Mouse (Mus musculus): ENCODE data around the gene Zgrf1.
A peak's percentile ranks its signal among the peaks of the same experiment; 100 is the strongest.

The Zgrf1 gene

DNA sequence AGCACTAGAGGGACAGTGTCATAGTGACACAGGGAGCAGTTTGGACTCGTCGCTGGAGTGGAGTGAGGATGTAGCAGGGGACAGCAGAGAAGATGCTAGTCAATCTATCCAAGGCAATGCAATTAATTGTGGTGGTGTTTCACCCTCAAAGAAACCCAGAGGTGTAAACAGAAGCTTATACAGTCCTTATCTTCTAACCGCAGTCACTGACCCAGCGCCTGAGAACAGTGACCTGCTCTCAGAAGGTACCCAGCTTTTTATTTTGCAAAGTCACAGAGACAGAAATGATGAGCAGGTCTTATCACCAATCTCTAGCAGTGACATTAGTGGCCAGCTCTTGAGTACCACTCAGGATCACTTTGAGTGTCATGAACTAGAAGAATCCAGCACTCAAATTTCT is 9.7 kb downstream of the Zgrf1 start:
- no peak for DNase-seq

DNA sequence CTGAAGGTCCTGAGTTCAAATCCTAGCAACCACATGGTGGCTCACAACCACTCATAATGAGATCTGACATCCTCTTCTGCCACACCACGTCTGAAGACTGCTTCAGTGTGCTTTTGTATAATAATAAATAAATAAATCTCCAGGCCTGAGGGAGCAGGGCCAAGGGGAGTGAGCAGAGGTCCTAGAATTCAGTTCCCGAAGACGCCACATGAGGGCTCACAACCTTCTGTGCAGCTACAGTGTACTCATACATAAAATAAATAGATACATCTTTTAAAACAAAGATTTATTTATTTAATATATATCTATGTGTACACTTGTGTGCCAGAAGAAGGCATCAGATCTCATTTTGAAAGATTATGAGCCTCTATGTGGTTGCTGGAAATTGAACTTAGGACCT is 11.8 kb downstream of the Zgrf1 start:
- no peak for DNase-seq

DNA sequence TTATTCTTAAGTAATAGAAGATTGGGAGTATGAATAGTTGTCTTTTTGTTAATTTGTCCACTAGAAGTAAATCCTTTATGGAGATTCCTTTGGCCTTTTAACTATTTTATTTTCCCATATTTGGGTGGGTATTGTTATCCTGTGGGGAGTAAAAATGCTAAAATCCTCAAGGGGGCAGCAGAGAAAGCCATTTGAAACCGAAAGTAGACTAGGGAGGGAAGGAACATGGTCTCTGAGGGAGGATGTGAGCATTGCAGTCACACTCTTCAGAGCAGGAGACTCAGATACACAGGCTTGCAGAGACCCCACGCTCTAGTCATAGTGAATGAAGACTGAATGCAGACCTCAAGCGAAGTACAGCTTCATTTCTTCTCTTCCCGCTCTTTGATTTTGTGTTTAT is 19.3 kb downstream of the Zgrf1 start:
- no peak for DNase-seq

DNA sequence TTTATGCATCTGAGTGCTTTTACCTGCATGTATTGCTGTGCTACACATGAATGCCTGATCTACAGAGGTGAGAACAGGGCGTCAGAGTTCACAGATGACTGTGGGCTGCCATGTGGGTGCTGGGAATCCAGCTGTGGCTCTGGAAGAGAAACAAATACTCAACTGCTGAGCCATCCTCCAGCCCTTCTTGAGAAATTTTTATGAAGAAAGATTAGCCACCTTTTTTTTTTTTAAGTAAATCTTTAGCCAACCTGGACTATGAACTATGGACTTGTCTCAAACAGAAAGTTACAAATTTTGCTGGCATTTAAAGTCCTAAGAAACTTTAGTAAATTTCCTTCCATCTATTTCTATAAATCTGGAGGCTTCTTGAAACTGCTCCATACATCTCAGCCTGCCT is 43.8 kb downstream of the Zgrf1 start:
- no peak for DNase-seq

DNA sequence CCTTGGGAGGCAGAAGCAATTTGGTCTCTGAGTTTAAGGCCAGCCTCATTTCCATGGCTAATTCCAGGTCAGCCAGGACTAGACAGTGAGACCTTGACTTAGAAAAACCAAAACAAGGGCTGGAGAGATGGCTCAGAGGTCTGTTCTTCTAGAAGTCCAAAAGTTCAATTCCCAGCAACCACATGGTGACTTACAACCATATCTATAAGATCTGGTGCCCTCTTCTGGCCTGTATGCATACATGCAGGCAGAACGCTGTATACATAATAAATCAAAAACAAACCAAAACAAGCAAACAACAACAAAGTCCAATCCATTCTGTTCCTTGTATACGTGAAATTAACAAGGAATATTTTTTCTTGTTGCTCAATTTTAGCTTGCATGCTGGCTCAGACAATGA is 54.8 kb downstream of the Zgrf1 start:
- no peak for DNase-seq

DNA sequence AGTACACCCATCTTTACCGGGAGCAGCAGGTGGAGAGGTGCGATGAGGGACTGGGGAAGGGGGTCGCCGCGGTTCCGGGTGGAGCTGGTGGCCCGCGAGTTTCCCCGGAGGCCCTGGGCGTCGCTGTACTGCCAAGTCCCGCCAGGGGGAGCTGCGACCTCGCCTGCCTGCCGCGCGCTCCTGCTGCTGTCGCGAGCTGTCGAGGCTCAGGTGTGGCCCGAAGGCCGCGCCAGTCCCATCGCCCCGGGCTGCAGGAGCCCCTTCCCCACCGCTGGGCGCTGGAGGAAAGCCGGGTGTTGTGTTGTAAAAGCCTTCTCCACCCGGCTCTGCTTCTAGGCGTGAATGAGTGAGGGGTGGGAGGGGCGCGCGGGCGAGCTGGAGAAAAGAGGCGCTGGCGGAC is 72.0 kb downstream of the Zgrf1 start:
- peak; percentile 70 for DNase-seq

DNA sequence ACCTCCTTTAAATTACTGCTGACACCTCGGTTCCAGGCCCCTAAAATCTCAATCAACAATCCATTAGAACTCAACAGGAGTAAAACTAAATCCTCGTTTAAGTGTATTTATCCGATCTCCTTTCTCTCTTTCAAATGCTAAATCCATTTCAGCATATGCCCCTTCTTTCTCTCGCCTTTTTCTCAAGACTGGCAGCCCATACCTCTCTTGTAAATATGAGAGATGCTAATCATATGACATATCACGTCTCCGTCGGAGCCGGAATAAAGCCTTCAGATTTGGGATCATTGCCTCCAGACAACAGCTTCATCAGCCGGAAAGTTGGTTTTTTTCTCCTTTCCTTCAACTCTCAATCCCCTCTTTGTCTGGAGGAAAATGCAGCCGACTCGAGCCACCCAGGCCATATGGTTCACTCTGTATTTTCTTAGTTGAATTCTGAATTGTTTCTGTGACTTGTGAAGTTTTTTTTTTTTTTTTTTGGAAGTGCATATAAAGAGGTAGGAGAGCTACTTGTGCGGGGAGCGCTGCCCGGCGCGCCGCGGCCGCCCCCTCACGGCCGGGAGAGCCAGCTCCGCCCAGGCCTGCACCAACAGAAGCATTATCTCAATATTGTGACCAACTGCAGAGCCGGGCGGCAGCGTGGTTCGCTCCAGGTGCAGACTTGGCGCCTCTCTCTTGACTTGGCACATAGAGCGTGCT is 72.6 kb downstream of the Zgrf1 start:
- DNase-seq: peak; percentile 48

DNA sequence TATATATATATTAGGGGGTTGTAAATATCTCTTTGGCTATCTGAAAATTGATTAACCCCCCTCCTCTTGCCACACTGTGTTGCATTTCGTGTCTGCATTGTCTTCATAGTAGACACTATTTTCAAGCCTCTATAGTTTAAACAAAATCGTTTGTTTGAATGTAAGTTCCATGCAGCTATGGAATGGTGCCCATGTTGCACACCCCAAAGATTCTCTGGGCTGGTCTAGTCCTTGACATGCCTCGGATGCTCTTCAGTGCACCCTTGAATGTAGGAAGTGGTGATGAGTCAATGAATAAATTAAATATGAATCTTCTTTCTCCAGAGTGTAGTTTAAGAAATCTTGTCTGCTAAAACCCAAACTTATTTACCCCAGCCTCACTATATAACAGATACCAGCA is 73.2 kb downstream of the Zgrf1 start:
- no peak for DNase-seq

DNA sequence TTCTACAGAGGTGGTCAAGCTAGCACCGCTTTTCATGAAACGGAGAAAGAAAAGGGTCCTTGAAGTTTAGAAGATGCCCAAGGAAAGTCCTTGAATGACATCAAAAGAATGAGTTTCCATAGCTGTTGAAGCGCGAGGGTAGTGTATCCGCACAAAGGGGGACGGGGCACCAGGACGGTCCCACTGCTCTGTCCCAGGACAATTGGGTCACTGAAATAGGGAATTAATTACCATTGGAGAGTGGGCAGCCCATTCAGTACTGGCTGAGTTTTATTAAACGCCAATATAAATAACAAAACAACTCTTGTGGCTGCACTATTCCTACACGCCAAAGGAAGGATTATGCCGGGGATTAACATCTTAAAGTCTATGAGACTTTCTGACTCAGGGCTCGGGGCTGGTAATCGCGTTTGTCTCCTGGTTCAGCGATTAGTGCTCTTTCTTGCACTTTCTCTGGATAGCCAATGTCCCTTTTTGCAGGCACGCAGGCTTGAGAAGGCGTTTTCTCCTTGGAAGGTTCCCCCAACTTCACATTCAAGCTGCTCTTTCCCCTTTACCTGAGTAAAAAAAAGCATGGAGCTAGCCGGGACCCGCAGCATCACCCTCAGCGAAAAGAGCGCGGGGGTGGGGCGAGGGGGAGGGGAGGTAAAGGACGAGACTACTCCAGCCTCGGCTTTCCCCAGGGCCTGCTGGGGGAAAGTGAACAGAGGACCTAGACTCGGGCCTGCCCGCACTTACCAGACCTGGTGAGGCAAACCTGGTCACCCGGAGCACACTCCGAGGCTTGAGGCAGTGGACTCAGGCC is 74.1 kb downstream of the Zgrf1 start:
- DNase-seq: no peak

DNA sequence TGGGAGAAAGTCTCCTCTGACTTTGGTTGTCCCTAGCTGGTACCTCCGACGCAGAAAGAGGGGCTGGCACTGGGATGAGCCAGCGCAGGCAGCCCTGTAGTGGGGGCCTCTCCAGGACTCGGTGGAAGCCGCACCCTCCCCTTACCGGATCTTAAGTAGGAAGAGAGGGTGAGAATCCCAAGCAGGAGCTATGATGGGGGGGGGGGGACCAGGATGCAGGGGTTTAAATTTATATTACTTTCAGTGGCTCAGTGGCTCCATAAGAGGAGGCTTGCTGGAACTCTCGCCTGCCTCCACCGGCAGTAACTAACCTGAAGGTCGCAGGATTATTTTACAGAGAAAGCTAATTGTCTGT is 74.6 kb downstream of the Zgrf1 start:
- no peak for DNase-seq

DNA sequence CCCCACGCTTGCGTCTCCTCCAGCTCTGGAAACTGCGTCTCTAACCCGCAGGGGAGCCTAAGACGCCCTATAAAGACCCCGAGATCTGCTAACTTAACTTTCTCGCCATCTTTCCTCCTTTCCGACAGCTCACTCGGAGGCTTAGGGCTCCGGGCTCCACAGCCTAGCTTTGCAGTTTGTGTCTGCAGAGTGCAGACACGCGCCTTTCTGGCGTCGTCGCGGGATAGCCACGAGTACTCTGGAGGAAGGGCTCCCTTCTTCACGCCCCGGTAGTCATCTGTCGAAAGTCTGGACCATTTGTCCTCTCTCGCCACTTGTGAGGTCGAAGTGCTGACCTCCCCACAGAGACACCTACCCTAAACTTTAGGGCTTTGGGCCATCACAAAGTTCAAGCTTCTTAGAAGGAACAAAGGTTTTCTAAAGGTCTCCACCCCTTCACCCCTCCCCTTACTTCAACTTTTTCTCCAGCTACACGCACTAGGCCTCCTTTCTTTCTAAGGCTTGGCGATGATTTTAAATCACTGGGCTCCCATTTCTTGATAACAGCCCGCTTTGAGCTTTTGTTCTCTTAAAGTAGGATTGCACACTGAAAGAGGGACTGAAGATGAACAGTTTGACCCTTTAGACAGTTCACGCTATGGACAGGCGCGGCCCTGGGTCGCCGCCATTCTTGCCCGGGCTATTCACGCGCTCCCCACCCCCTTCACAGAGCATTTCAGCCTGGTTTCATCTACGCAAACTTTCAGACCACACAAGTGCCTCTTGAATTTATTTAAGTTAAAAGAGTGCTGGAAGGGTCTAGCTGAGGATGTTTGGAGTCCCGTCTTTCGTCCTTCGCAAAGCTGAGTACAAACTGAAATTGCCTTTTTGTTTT is 75.3 kb downstream of the Zgrf1 start:
- DNase-seq: no peak

DNA sequence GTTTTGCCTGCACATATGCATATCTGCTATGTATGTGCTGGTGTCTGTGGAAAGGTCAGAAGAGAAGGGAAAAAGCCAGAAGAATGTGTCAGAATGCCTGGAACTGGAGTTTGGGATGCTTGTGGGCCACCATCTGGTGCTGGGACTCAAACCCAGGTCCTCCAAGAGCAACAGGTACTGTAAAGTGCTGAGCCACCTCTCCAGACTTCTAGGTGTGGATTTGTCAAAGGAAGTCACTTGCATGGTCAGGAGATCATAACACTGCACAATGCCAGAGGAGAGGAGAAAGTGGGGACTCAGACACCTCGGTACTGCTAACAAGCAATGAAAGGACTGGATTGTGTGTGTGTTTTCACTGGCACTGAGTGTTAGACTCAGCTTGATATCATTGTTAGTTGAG is 76.9 kb downstream of the Zgrf1 start:
- DNase-seq: no peak

DNA sequence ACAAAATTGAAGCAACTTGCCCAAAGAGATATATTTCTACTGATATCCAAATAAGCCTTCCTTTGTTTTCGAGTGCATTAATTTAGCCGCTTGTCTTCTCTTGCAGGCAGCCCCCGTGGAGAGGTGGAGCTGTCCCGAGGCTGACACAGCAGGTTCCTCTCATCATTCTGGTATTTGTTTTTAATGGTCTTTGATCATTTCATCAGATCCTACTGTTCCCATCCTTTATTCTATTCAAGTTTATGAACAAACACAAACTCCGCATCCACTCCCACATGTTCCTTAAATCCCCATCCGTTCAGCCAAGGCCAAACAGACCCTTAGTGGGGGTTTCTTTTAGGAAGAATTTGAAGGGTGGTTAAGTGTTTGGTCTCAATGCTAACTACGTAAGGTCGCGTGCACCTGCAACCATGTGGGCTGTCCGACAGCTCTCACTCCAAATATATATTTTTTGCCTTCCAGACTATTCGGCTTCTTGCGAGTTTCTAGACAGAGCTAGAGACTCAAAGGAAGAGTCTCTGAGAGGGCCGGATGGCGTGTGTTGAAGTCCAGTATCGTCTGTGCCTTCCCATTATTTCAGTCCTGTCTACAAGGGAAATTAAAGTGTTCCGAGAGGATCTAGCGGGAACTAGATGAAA is 77.6 kb downstream of the Zgrf1 start:
- no peak for DNase-seq

DNA sequence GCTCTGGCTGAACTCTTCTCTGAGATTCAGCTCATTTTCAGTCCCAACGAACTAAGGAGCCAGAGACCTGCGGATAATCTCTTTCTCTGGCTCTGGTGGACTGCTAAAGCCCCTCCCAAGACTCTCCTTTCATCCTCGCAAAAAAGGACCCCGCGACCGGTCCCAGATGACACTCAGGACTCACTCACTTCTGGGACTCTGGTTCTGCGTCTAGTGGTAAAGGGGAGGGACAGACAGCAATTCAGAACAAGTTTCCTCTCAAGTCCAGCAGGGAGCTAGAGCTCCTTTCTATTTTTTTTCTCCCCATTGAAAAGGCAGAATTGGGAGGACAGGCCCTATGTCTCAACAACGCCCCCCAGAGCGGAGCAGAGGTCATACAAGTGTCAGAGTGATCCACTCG is 78.3 kb downstream of the Zgrf1 start:
- no peak for DNase-seq

DNA sequence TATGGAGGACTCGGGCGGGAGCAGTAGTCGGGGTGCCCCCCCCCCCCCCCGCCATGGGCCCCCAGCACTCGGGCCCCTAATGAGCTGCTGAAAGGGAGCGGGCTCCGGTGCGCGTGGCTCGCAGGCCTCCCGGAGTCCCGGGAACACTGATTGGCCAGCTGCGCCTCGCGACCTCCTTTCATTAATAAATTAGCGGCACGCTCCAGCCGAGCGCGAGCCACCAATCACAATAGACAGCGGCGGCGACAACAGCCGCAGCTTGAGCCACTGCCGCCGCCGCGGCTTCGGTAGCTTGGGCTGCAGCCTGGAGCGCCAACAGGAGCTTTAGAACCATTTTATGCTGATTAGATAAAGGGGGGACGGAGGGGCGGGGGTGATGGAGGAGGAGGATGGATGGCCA is 79.2 kb downstream of the Zgrf1 start:
- peak; percentile 11 for DNase-seq

DNA sequence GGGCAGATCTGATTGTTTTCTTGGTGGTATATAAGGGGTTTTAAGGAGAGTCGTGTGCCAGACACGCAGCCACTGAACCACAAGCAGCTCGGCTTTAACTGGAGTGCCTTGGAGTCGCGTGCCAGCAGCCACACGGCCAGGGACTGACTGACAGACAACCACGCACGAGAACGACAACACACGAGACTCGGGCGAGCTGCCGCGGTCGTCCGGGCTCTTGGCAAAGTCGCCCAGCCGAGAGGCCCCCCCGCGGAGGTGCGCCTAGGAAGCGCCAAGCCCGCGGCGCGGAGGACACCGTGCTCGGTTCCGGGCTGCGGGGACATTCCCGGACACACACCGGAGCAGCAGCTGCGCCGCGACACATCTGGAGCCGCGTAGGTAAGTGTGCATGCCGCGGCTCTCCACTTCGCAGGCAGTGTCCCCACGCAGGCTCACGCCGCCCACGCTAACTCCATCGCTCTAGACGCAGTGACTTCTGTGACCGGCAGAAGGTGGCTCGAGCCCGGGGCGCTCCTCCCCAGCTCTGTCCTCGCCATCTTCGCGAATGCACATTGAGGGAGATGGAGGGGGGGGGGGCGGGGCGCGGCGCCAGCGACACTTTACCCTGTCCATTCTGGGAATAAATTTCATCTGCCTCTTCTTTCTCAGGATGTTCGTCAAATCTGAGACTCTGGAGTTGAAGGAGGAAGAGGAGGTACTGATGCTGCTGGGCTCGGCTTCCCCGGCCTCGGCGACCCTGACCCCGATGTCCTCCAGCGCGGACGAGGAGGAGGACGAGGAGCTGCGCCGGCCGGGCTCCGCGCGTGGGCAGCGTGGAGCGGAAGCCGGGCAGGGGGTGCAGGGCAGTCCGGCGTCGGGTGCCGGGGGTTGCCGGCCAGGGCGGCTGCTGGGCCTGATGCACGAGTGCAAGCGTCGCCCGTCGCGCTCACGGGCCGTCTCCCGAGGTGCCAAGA is 80.1 kb downstream of the Zgrf1 start, which contains the start of gene Neurog2:
Gene Neurog2 (plus strand): TSS at position 56 of the 953 bp plus-strand sequence.
- no peak for DNase-seq

DNA sequence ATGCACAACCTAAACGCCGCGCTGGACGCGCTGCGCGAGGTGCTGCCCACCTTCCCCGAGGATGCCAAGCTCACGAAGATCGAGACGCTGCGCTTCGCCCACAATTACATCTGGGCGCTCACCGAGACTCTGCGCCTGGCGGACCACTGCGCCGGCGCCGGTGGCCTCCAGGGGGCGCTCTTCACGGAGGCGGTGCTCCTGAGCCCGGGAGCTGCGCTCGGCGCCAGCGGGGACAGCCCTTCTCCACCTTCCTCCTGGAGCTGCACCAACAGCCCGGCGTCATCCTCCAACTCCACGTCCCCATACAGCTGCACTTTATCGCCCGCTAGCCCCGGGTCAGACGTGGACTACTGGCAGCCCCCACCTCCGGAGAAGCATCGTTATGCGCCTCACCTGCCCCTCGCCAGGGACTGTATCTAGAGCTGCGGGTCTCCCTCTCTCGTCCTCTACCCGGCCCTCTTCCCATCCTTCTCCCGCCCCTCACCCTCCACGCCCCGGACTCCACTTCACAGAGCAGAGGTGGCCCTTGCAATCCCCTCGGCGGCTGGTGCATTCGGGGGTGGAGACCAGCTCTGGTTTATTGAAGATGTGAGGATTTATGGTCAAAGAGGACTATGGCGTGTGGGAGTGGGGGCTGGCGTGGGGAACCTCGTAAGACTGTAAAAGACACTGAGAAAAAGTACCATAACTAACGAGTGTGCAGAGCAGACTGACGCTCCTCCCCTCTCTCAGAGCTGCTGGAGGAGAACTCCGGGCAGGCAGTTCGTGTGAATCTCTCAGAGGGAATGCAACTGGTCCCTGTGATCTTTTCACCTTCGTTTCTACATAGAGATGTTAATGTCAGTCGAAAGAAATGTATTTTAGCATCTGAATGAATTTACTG is 81.1 kb downstream of the Zgrf1 start:
- peak; percentile 69 for DNase-seq

DNA sequence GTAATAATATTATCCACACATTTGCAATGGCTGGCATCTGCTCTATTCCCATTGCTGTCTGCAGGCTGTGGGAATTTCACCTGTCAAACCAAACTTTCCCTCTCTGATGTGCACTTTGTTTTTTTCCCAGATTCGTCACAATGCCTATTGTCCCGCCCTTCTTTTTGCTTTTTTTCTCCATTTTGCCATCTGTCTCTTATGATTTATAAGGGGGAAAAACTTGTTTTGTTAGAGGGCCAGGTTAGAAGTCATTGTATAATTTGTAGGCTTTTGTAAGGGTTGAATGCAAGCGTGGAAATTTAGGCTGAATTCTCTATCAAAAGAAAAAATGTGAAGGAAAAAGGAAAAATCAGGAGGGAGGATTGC is 81.7 kb downstream of the Zgrf1 start:
- DNase-seq: no peak

DNA sequence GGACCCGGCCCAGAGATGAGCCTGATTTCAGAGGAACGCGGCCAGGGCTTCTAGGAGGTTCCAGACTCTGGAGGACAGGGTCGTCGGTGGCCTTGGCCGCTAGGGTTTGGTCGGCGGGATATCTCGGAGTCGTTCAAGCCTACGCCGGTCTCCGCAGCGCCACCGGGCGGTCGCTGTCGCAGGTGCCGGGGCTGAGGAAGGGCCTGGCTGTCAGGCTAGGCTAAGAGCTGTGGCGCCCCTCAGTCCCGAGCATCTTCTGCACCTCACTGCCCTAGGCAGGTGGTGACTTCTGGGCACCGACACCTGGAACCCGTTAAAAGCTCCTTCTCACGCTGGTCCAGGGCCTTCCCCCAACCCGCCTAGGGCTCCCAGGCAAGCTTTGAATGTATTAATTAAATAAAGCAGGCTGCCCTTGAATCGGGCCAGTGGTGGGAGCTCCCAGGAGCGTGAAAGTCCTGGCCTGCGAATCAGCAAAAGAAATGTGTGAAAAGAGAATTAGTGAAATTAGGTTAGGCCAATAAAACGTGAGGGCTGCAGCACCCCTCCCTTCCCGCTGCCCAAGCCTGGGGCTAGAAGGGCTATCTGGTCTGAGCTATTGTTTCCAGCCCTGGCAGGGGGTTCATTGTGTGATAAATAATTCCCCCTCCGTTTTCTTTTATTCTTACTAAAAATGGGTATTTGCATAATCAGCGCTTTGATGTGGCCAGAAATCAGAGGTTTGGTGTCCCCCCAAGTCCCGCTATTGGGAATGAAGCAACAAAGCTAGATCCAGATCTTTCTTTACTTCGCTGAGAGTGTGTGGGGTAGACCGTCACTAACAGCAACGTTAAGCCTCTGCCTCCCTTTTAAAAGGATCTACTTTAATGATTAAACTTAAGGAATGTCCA is 86.8 kb downstream of the Zgrf1 start:
- DNase-seq: peak; percentile 42
